Mouse (Mus musculus) intestine, embryonic 14.5 days (tissue): ENCODE data around the gene Nudt15. TPM values are rescaled to one million over a fixed set of nuclear protein-coding genes. Genes with fewer than 3 reads are reported as not detected.
A peak's percentile ranks its signal among the peaks of the same experiment; 100 is the strongest.

ENCODE experiments used
- ATAC-seq: fragments of 200-750 bp; cut with Nextera tagmentation; replicated peaks from 2 replicates; pipeline ENCODE4 v1.8.0; 2017; ENCODE audit warnings: low read depth, moderate number of reproducible peaks, moderate TSS enrichment, moderate library complexity; ENCODE audit not compliant: low FRiP score, low TSS enrichment
- DNase-seq: peaks from one replicate; pipeline ENCODE4 v3.0.0-alpha.2; 2018; ENCODE audit warnings: low spot score
- H3K27ac ChIP-seq: fragments of 300-500 bp; sonication (generic); 2 replicates; pipeline ENCODE4 v1.5.1; 2014; ENCODE audit warnings: low read depth, mild to moderate bottlenecking, control low read depth
- H3K27me3 ChIP-seq: fragments of 300-500 bp; sonication (generic); replicated peaks from 2 replicates; pipeline ENCODE4 v1.6.1; 2014; ENCODE audit warnings: low read length, control low read depth; ENCODE audit not compliant: control insufficient read depth, insufficient read depth
- H3K36me3 ChIP-seq: fragments of 300-500 bp; sonication (generic); 2 replicates; pipeline ENCODE4 v1.6.1; 2014; ENCODE audit warnings: low read length, control low read depth; ENCODE audit not compliant: control insufficient read depth, insufficient read depth
- H3K4me1 ChIP-seq: fragments of 300-500 bp; sonication (generic); replicated peaks from 2 replicates; pipeline ENCODE4 v1.6.1; 2014; ENCODE audit warnings: low read length, control low read depth, mixed read lengths; ENCODE audit not compliant: control insufficient read depth, insufficient read depth
- H3K4me2 ChIP-seq: fragments of 300-500 bp; sonication (generic); 2 replicates; pipeline ENCODE4 v1.6.1; 2014; ENCODE audit warnings: low read length
- H3K4me3 ChIP-seq: fragments of 300-500 bp; sonication (generic); 2 replicates; pipeline ENCODE4 v1.5.1; 2014; ENCODE audit warnings: low read depth, low read length, control low read depth, mixed read lengths
- H3K9ac ChIP-seq: fragments of 300-500 bp; sonication (generic); 2 replicates; pipeline ENCODE4 v1.6.1; 2014; ENCODE audit warnings: mild to moderate bottlenecking, low read length
- H3K9me3 ChIP-seq: fragments of 300-500 bp; sonication (generic); 2 replicates; pipeline ENCODE4 v1.6.1; 2016; ENCODE audit warnings: low read length, control low read depth; ENCODE audit not compliant: control insufficient read depth
- WGBS: fragments of 180-500 bp; shearing (Covaris S2); extraction: QIAGEN DNeasy Blood & Tissue Kit; methylation state at CpG from one replicate; pipeline ENCODE4 v1.1.7; 2014; 5-methylcytosine and 5-hydroxymethylcytosine counted together
- polyA plus RNA-seq: library from polyadenylated mRNA; unstranded; fragments of >200 nt; fragmentation: Nextera tagmentation; extraction: Ambion mirVana; gene quantifications from 2 replicates; pipeline ENCODE4 v1.2.1, GENCODE M21; 2014

The Nudt15 gene
- polyA plus RNA-seq, 1 experiment from 2014 or later = 7.2 TPM

GRCm38 (mm10) chr14:73484366-73485110 is 63.5 kb downstream of the Nudt15 start:
- Histone ChIP-seq H3K36me3 (no peaks in the 10 kb centered on the region), H3K9me3 (no peaks in the 10 kb centered on the region), H3K4me1 (no peaks in the 10 kb centered on the region), H3K4me2 (no peak overlapping the region), H3K27ac (no peak overlapping the region), H3K9ac (no peak overlapping the region), H3K27me3 (no peaks in the 10 kb centered on the region), H3K4me3 (no peak overlapping the region)
- DNase-seq (peak; percentile 27), ATAC-seq (no peak)
- WGBS = 75% methylated on average over 3 of the region's 3 CpGs

- no peak for ATAC-seq
- Histone ChIP-seq H3K27me3 (no peaks in the 10 kb centered on the region), H3K4me3 (no peak overlapping the region)
Observed at GRCm38 (mm10) chr14:73483516-73484229, 64.4 kb downstream of the Nudt15 start.

GRCm38 (mm10) chr14:73479771-73480170 is 68.3 kb downstream of the Nudt15 start:
- DNase-seq = no peak
- no peak overlapping the region for H3K9ac ChIP-seq
- H3K4me3 ChIP-seq = no peak overlapping the region
- H3K27me3 ChIP-seq = no peaks in the 10 kb centered on the region
- H3K4me1 ChIP-seq = peaks cover 3% of the 10 kb centered on the region; the same call in 1 of the 2 replicates
- no peaks in the 10 kb centered on the region for H3K36me3 ChIP-seq
- 66% methylated on average over 1 of the region's 1 CpGs for WGBS
- no peak overlapping the region for H3K4me2 ChIP-seq
- H3K27ac ChIP-seq = no peak overlapping the region
- ATAC-seq = no peak
- no peaks in the 10 kb centered on the region for H3K9me3 ChIP-seq

More at GRCm38 (mm10) chr14:73483516-73484229, 64.4 kb downstream of the Nudt15 start:
- Histone ChIP-seq H3K4me2 (no peak overlapping the region), H3K9me3 (no peaks in the 10 kb centered on the region), H3K4me1 (no peaks in the 10 kb centered on the region), H3K27ac (no peak overlapping the region), H3K9ac (no peak overlapping the region), H3K36me3 (no peaks in the 10 kb centered on the region)
- DNase-seq = no peak
- 79% methylated on average over 5 of the region's 5 CpGs for WGBS

- Histone ChIP-seq H3K9me3 (no peaks in the 10 kb centered on the region), H3K36me3 (no peaks in the 10 kb centered on the region), H3K27ac (no peak overlapping the region), H3K4me1 (peaks cover 6% of the 10 kb centered on the region; the same call in 1 of the 2 replicates), H3K4me2 (no peak overlapping the region), H3K4me3 (no peak overlapping the region), H3K27me3 (no peaks in the 10 kb centered on the region), H3K9ac (no peak overlapping the region)
- no peak for ATAC-seq
- DNase-seq = no peak
- WGBS = 62% methylated on average over 3 of the region's 3 CpGs
Observed at GRCm38 (mm10) chr14:73478321-73478720, 69.7 kb downstream of the Nudt15 start.

- no peak for DNase-seq
- Histone ChIP-seq H3K4me3 (no peak overlapping the region), H3K4me1 (peaks cover 6% of the 10 kb centered on the region; the same call in 1 of the 2 replicates), H3K36me3 (no peaks in the 10 kb centered on the region), H3K27me3 (no peaks in the 10 kb centered on the region), H3K9me3 (no peaks in the 10 kb centered on the region), H3K9ac (no peak overlapping the region), H3K4me2 (no peak overlapping the region), H3K27ac (no peak overlapping the region)
- no peak for ATAC-seq
- 89% methylated on average over 10 of the region's 10 CpGs for WGBS
Observed at GRCm38 (mm10) chr14:73477077-73477476, 71.0 kb downstream of the Nudt15 start.

- DNase-seq (no peak), ATAC-seq (no peak)
- Histone ChIP-seq H3K27me3 (no peaks in the 10 kb centered on the region), H3K36me3 (no peaks in the 10 kb centered on the region), H3K4me1 (peaks cover 6% of the 10 kb centered on the region; the same call in 1 of the 2 replicates), H3K9me3 (no peaks in the 10 kb centered on the region), H3K4me2 (no peak overlapping the region), H3K4me3 (no peak overlapping the region), H3K27ac (no peak overlapping the region), H3K9ac (no peak overlapping the region)
- WGBS = 76% methylated on average over 8 of the region's 8 CpGs
Observed at GRCm38 (mm10) chr14:73476361-73476934, 71.6 kb downstream of the Nudt15 start.

GRCm38 (mm10) chr14:73475506-73475905 is 72.5 kb downstream of the Nudt15 start:
- no peak overlapping the region for H3K4me2 ChIP-seq
- H3K9me3 ChIP-seq = no peaks in the 10 kb centered on the region
- no peak overlapping the region for H3K9ac ChIP-seq
- WGBS = 77% methylated on average over 7 of the region's 7 CpGs
- no peaks in the 10 kb centered on the region for H3K27me3 ChIP-seq
- no peak overlapping the region for H3K4me3 ChIP-seq
- H3K4me1 ChIP-seq = peaks cover 6% of the 10 kb centered on the region; the same call in 1 of the 2 replicates
- no peak overlapping the region for H3K27ac ChIP-seq
- no peak for ATAC-seq
- H3K36me3 ChIP-seq = no peaks in the 10 kb centered on the region
- no peak for DNase-seq

- H3K27me3 ChIP-seq = no peaks in the 10 kb centered on the region
- H3K27ac ChIP-seq = no peak overlapping the region
- 26% methylated on average over 7 of the region's 7 CpGs for WGBS
- H3K4me3 ChIP-seq = no peak overlapping the region
- ATAC-seq (no peak; the same call in 1 of the 2 replicates), DNase-seq (peak; percentile 57)
- H3K36me3 ChIP-seq = no peaks in the 10 kb centered on the region
- H3K9ac ChIP-seq = no peak overlapping the region
- no peaks in the 10 kb centered on the region for H3K9me3 ChIP-seq
- H3K4me2 ChIP-seq = no peak overlapping the region
- peaks cover 6% of the 10 kb centered on the region; the same call in 1 of the 2 replicates for H3K4me1 ChIP-seq
Observed at GRCm38 (mm10) chr14:73474636-73475093, 73.4 kb downstream of the Nudt15 start.
